Mouse (Mus musculus) kidney, postnatal 4 days (tissue): ENCODE results near the gene Dnajc25.

ENCODE experiments used
- DNase-seq, 2 experiments: peaks; one replicate each; pipeline ENCODE4 v3.0.0; 2021; ENCODE audit warnings: mixed read lengths in 2 of 2

The Dnajc25 gene

GRCm38 (mm10) chr4:59007016-59007415, 12.2 kb downstream of the Dnajc25 start:
- DNase-seq = no peak

- no peak for DNase-seq
Measured at GRCm38 (mm10) chr4:59007974-59008373, 13.1 kb downstream of the Dnajc25 start.

- no peak for DNase-seq
Measured at GRCm38 (mm10) chr4:59009186-59009585, 14.3 kb downstream of the Dnajc25 start.

DNA sequence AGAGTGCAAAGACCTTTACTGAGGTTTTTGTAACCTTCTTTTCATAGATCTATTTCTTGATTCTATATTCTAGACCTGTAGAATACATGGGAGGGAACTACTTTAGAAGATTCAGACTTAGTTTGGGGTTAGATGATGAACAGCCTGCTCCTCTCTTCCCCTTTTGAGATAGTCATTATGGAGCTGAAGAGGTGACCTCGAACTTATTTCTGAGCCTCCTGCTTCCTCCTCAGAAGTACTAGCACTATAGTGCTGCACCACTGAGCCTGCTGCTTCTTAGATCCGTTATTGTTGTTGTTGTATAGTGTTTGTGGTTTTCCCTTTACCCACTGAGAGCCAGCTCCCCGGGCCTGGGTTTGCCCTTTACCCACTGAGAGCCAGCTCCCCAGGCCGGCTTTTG, 14.8 kb downstream of the Dnajc25 start:
- DNase-seq = no peak

DNA sequence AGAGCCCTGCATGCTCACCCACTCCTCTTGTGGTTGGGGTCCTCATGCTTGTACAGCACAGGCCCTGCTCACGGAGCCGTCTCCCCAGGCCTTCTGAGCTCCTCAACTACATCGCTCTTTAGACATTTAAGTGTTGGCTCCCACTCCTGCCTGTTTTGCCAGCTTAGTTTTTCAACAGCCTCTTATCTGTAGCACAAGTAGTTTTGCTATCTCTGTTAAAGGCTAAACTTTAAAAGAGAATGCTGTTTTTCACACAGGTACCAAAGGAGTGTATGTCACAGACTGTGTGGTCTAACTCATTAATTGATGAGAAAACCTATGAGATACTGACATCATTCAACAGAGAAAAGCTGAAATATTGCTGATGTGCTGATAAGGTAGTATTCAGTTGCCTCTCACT, 16.6 kb downstream of the Dnajc25 start:
- DNase-seq = no peak

GRCm38 (mm10) chr4:59015181-59015580, 20.3 kb downstream of the Dnajc25 start:
- no peak for DNase-seq

DNA sequence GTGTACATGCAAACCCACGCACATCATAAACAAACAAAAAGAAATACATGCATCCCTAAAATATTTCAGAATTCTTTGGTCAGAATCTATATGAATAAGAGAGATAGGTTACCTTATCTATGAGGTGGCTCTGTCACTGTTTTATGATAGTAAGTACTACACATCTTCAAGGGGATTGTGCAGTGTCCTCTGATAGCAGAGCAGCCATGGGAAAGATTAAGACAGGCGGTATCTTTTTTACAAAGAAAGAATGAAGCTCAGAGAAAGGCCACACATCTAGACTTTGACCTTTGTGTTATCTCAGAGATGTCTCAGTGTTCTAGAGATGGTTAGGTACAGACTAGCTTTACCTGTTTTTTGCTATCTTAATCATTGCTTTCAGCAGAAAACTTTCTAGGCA, 22.1 kb downstream of the Dnajc25 start:
- DNase-seq = no peak

- DNase-seq = peak; percentile 10 to 18
Measured at GRCm38 (mm10) chr4:59034325-59034917, 39.6 kb downstream of the Dnajc25 start.

- peak; percentile 77 to 84 for DNase-seq
Measured at GRCm38 (mm10) chr4:59034918-59035785, 40.3 kb downstream of the Dnajc25 start, which contains the start of gene Gng10. Gene Gng10, plus strand, starts transcription at chr4:59035088.

DNA sequence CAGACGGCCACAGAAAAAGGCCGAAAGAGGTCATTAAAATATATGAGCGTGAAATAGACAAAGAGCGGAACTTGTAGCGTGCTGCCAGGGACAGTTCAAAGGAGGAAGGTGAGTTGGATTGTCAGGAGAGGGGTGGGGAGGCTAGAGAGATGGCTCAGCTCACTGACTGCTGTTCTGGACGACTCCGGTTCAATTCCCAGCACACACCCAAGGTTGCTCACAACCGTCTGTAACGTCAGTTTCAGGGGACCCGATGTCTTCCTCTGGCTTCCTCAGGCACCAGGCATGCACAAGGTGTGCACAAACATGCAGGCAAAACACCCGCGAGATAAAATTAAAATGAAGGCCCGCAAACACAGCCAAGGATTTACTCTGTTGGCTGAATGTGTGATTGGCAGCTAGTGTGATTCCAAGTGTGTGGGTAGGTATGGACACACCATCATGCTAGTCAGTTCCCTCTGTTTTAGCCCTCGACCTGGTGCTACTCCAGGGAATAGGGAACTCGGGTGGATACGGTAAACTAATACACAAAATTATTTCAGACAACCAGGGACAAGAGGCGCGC, 41.0 kb downstream of the Dnajc25 start:
- DNase-seq = peak in 1 of 2 experiments; percentile 11

DNA sequence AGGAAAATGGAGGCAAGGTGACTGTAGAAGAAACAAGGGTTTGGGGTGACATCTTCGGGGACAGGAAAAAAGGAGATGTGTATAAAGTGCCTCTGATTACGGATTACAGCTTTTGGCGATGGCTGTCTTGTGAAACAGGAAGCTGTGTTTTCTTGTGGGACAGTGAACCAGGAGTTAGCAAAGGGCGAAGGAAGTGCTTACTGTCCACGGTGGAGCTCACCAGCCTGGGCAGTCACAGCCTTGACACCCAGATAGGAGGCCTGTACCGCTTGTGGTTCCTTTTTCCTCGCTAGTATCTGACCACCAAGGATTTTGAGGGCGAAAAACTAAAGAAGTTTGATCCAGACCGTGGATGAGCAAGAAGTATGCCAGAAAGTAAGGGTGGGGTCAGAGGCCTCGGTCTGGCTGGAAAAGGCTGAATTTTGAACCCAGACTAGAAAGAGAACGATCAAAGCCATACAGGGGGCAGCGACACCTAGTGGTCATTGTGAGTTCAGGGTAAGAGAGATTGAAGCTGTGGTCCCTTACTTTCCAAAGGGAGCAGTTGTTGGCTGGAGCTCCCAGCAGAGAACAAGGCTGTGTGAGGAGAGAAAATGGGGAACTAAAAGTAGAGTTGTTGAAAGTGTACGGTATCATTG, 41.7 kb downstream of the Dnajc25 start:
- DNase-seq = peak; percentile 82 to 86

DNA sequence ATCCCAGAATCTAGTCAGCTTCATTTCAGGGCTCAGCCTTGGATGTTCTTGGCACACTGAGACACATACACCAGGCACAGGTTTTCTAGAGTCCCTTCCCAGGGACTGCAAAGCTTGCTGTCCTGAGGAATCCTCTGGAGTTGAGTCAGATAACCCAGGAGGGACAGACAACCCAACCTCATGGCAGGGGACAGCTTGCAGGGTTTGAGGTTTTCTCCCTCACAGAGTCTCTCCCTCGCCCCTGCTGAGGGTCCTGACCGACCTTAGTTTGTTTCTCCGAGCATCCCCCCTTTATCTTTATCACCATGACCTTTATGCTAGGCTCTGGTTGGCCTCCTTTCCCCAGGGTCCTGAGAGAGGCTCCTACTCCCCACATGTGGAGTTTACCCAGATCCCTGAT, 42.7 kb downstream of the Dnajc25 start:
- no peak for DNase-seq

DNA sequence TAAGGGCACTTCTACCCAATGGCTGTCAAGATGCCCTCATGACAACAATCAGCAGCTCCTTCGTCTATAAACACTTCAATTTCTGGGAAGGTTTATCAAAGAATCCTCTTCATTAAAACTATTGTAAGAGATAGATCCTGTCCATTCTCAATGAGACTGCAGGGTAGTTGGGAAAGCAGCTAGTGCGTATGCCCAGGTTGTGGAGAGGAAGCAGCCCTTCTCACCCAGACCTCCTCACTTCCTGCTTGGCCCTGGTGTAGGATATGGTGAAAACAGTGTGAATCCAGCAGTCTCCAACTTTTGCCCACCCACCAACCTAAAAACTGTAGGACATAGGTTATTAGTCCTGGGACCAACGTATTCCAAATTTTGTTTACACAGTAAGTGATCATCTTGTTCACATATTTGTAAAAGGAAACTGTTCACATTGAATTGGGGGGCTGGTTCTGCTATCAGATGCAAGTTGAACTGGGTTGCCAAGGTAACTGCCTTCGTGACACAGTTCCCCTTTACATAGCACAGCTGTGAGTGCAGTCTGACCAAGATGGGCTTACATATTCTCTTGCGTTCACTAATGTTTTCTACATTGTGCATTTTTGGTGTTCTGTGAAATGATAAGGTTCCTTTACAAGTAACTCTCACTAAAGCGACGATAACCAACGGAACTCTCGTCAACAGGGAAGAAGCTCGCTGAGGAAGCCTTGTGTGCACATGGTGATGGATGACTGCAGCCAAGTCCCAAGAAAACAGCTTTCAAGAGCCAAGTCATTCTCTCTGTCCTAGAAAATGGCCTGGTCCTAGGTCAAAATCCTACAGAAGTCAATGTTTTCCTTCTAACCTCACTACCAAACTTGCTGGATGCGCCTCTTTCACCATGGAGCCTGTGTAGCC, 45.8 kb downstream of the Dnajc25 start:
- DNase-seq = no peak

DNA sequence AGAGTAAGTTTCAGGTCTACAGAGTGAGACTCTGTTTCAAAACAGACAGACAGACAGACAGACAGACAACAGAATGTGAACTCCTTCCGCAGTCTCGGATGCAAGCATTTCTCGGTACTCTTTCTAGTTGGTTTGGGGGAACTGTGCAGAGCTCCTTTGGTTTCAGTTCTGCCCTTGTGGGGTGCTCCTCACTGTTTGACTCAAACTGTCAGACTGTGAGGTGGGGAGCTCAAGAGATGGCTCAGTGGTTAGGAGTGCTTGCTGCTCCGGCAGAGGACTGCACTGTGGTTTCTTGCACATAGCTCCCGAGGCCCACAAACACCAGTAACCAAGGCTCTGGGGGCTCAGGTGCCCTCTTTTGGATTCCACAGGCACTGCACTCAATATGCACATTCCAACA, 48.2 kb downstream of the Dnajc25 start:
- no peak for DNase-seq

DNA sequence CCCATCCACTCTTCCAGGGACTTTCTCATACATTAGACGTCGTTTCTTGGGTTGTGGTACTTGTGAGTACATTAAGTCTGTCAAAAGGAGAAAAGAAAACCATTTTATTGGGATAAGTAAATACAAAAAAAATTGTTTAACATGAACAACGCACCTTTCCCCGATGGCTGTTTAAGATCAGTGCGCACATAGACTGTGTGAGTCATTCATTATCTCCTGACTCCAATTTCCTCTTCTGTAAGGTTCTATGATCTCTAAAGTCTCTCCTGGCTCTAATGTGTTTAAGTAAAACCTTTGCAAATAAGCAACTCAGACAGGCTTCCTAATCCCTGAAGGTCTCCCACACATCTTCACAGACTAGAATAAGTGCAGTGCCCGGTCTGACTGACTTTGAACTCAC, 49.0 kb downstream of the Dnajc25 start:
- no peak for DNase-seq

DNA sequence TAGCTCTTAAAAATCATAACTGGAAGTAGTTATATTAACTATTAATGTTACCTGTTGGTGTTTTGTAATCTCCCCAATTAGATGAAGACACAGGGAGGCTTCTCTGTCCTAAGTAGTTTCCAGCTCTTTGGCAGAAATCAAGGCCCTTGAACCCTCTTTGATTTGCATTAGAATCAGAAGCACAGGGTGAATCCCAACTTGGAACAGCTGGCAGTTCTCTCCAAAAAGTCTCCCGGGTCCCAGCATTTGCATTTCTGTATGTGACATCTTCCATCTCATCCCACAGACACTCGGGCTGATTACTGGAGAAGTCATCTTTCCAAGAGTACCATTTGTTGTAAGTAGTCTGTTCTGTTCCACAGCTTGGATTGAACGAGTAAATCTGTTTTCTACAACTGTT, 52.4 kb downstream of the Dnajc25 start:
- no peak for DNase-seq

DNA sequence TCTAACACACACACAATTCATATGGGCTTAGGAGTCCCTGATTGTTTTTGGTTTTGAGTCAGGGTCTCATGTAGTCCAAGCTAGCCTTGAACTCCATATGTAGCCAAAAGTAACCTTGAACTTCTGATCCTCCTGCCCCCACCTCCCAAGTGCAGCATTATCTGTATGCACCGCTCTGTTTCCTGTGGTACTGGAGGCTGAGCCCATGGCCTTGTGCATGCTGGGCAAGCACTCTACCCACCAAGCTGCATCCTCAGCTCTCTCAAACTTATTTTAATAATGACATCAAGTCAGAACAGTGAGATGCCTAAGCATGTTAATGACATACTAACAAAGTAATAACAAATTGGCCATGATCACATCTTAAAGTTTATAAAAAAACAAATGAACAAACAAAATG, 56.2 kb downstream of the Dnajc25 start:
- no peak for DNase-seq

- DNase-seq = no peak
Measured at GRCm38 (mm10) chr4:59057929-59058328, 63.1 kb downstream of the Dnajc25 start.

- no peak for DNase-seq
Measured at GRCm38 (mm10) chr4:59062526-59062925, 67.7 kb downstream of the Dnajc25 start.

GRCm38 (mm10) chr4:59069276-59069675, 74.4 kb downstream of the Dnajc25 start:
- no peak for DNase-seq
